Mouse (Mus musculus): Measurements from ENCODE around the gene Ppp4r3b. TPM values are rescaled to one million over a fixed set of nuclear protein-coding genes. Genes with fewer than 3 reads are reported as not detected.

Ppp4r3b gene
- polyA plus RNA-seq, 1 experiment from 2014 or later: 73.3 TPM

DNA sequence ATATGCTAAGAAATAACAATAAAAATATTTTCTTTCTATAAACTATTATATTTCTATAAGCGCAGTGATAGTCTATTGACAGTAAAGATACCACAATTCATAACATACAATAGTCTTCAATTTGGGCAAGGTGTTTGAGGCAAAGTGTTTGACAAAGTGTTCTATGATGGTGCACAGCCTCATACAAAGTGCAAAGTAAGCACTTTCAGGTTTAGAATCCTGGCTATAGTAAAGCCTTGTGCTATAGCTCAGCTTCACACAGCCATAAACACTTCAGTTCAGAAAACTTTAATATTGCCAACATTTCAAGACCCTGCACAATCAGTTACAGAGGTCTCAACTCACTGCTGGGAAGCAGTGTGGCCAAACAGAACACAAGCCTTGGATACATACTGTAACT is 66.7 kb downstream of the Ppp4r3b start:
- peaks cover 5% of the 10 kb centered on the region; the same call in 1 of the 2 replicates for H3K4me1 ChIP-seq
- no peak overlapping the region for H3K4me3 ChIP-seq
- no peak overlapping the region for H3K27ac ChIP-seq
- ATAC-seq (replicated peaks): no peak
- H3K9me3 ChIP-seq: no peaks in the 10 kb centered on the region
- H3K27me3 ChIP-seq (replicated peaks): no peaks in the 10 kb centered on the region
- no peak overlapping the region for H3K9ac ChIP-seq
- WGBS: 100% methylated on average over 1 of the region's 1 CpGs
- no peak overlapping the region for H3K4me2 ChIP-seq
- H3K36me3 ChIP-seq (replicated peaks): peaks cover 13% of the 10 kb centered on the region

DNA sequence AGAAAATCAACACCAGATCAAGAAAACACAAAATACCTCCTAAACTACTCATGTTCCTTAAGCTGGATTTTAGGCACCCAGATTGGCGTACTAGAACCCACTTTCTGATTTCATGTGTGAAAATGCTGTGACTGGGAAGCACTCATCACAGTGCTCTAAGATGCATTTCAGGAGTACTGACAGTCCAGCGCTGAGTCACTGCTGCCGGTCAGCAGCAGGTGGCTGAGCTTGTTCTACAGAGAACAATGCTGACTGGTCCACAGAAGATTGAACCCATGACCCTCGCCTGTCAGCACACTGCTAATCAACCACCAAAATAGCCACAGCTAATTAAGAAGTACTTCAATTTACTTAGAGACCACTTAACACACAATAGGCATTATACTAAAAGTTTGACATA is 69.3 kb downstream of the Ppp4r3b start:
- Histone ChIP-seq H3K36me3 (replicated peaks) (peaks cover 11% of the 10 kb centered on the region), H3K27me3 (replicated peaks) (no peaks in the 10 kb centered on the region), H3K9me3 (no peaks in the 10 kb centered on the region), H3K4me3 (no peak overlapping the region), H3K9ac (no peak overlapping the region), H3K4me2 (no peak overlapping the region), H3K27ac (no peak overlapping the region), H3K4me1 (peaks cover 25% of the 10 kb centered on the region)
- ATAC-seq (replicated peaks): no peak
- WGBS: 56% methylated on average over 4 of the region's 4 CpGs

- Histone ChIP-seq H3K4me2 (peak overlapping the region; percentile 60), H3K27me3 (replicated peaks) (no peaks in the 10 kb centered on the region), H3K9me3 (no peaks in the 10 kb centered on the region), H3K4me1 (peaks cover 25% of the 10 kb centered on the region), H3K9ac (peak overlapping the region; percentile 70; the same call in 1 of the 2 replicates), H3K4me3 (peak overlapping the region; percentile 83), H3K27ac (no peak overlapping the region), H3K36me3 (replicated peaks) (peaks cover 11% of the 10 kb centered on the region)
- 65% methylated on average over 4 of the region's 4 CpGs for WGBS
- ATAC-seq (replicated peaks): no peak
These were observed 73.3 kb downstream of the Ppp4r3b start for GRCm38 (mm10) chr11:29245988-29246387.

- WGBS: under 1% methylated on average over 53 of the region's 53 CpGs
- Histone ChIP-seq H3K27ac (peak within 1 kb of the TSS; percentile 91), H3K4me3 (peak within 1 kb of the TSS; percentile 83), H3K9ac (peak within 1 kb of the TSS; percentile 70), H3K4me2 (peak within 1 kb of the TSS; percentile 60), H3K36me3 (replicated peaks) (peaks cover 11% of the 10 kb centered on the region), H3K9me3 (no peaks in the 10 kb centered on the region), H3K27me3 (replicated peaks) (no peaks in the 10 kb centered on the region), H3K4me1 (peaks cover 25% of the 10 kb centered on the region)
- peak; percentile 100 for ATAC-seq (replicated peaks)
These were observed 74.4 kb downstream of the Ppp4r3b start, which contains the start of gene Cfap36 for GRCm38 (mm10) chr11:29246883-29247650. Cfap36 (minus strand) TSS chr11:29247409.

DNA sequence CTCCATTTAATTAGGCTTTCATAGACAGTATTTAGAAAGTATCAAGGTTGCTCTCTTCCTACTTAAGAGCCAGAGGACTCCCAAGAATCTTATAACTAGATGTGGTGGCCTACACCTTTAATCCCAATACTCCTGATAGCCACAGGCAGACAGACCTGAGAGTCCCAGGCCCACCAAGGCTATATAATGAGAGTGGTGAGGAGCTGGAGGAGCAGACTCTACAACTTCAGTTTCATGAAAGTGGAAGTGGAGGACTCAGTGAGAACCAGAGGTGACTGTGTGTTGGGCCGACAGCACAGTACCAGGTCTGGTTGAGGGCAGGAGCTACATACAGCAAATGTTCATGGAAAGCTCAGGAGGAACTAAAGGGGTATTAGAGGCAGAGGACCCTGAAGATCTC is 75.0 kb downstream of the Ppp4r3b start:
- Histone ChIP-seq H3K9ac (peak overlapping the region; percentile 33; the same call in 1 of the 2 replicates), H3K4me2 (peak overlapping the region; percentile 51), H3K27me3 (replicated peaks) (no peaks in the 10 kb centered on the region), H3K9me3 (no peaks in the 10 kb centered on the region), H3K27ac (peak overlapping the region; percentile 70; the same call in 1 of the 2 replicates), H3K4me1 (peaks cover 25% of the 10 kb centered on the region), H3K36me3 (replicated peaks) (peaks cover 6% of the 10 kb centered on the region; the same call in 1 of the 2 replicates), H3K4me3 (peak overlapping the region; percentile 83)
- WGBS: 97% methylated on average over 1 of the region's 1 CpGs
- peak; percentile 46 for ATAC-seq (replicated peaks)

DNA sequence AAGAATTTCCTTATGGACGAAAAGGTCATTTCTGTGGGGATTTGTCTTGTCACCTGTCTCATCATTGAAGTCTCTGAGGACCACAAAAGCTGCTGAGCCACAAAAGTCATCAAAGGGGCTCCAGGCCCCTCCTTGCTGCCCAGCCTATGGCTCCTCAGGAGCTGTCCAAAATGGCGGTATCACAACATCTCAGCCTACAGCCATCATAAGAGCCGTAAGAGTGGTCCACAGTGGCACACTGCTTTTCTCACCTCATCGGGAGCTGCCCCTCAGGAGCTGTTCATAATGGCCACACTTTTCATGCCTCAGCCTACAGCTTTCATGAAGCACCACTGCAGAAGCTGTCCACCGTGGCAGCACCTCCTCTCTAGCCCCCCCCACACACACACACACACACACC is 75.7 kb downstream of the Ppp4r3b start:
- H3K36me3 ChIP-seq (replicated peaks): 0 out of 2 replicates have a peak, but pooled peaks cover 3% of the 10 kb centered on the region
- H3K27ac ChIP-seq: no peak overlapping the region
- H3K27me3 ChIP-seq (replicated peaks): no peaks in the 10 kb centered on the region
- H3K4me2 ChIP-seq: no peak overlapping the region
- no peak overlapping the region for H3K9ac ChIP-seq
- ATAC-seq (replicated peaks): no peak
- 97% methylated on average over 5 of the region's 5 CpGs for WGBS
- peaks cover 24% of the 10 kb centered on the region for H3K4me1 ChIP-seq
- no peaks in the 10 kb centered on the region for H3K9me3 ChIP-seq
- no peak overlapping the region for H3K4me3 ChIP-seq

GRCm38 (mm10) chr11:29254643-29255042 is 82.0 kb downstream of the Ppp4r3b start:
- no peak for ATAC-seq (replicated peaks)
- H3K4me2 ChIP-seq: no peak overlapping the region
- no peaks in the 10 kb centered on the region for H3K4me1 ChIP-seq

DNA sequence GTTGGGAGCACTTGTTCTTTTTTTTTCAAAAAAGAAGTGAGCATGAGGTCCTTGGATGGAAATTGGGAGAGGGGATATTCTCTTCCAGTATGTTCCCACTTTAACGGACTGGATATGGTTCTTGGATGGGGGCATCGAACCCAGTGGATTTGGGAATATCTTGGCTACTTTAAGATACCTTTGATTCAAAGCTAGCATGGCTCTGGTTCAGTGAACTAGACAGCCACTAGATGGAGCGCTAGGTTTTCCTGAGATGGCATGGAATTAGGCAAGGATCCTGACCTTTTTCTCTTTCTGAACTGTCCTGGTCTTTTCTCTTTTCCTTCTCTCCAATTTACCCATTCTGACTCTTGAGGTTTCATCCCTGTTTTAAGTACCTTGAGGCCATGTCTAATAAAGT is 95.1 kb downstream of the Ppp4r3b start:
- H3K9me3 ChIP-seq: no peaks in the 10 kb centered on the region
- H3K36me3 ChIP-seq (replicated peaks): no peaks in the 10 kb centered on the region
- no peaks in the 10 kb centered on the region for H3K4me1 ChIP-seq
- H3K9ac ChIP-seq: no peak overlapping the region
- peak; percentile 62 for ATAC-seq (replicated peaks)
- no peak overlapping the region for H3K27ac ChIP-seq
- H3K27me3 ChIP-seq (replicated peaks): no peaks in the 10 kb centered on the region
- H3K4me3 ChIP-seq: no peak overlapping the region
- H3K4me2 ChIP-seq: no peak overlapping the region
- 39% methylated on average over 3 of the region's 3 CpGs for WGBS

More at GRCm38 (mm10) chr11:29254643-29255042, 82.0 kb downstream of the Ppp4r3b start:
- Histone ChIP-seq H3K4me3 (no peak overlapping the region), H3K36me3 (replicated peaks) (no peaks in the 10 kb centered on the region), H3K9ac (no peak overlapping the region), H3K27ac (no peak overlapping the region), H3K27me3 (replicated peaks) (no peaks in the 10 kb centered on the region), H3K9me3 (no peaks in the 10 kb centered on the region)
- WGBS: 86% methylated on average over 1 of the region's 1 CpGs

Other genes starting within 250 kb of the Ppp4r3b start
- gene Pnpt1, start 42.1 kb upstream of the Ppp4r3b start, polyA plus RNA-seq (2015; fragmentation: Nextera tagmentation; extraction: Ambion mirVana): 23.3 and 25.7 TPM in 2 replicates
- gene Cfap36, start 74.5 kb downstream of the Ppp4r3b start, polyA plus RNA-seq (2015; fragmentation: Nextera tagmentation; extraction: Ambion mirVana): 117 TPM in 2 replicates
- gene Ccdc88a, start 200.8 kb downstream of the Ppp4r3b start, polyA plus RNA-seq (2015; fragmentation: Nextera tagmentation; extraction: Ambion mirVana): 81.4 and 88.8 TPM in 2 replicates

Data from midbrain, embryonic 15.5 days (tissue).